Mouse (Mus musculus): ENCODE data around the gene Tekt1. TPM values are rescaled to one million over a fixed set of nuclear protein-coding genes. Genes with fewer than 3 reads are reported as not detected.

The Tekt1 gene
- polyA plus RNA-seq, 1 experiment from 2014 or later, result not detected

DNA sequence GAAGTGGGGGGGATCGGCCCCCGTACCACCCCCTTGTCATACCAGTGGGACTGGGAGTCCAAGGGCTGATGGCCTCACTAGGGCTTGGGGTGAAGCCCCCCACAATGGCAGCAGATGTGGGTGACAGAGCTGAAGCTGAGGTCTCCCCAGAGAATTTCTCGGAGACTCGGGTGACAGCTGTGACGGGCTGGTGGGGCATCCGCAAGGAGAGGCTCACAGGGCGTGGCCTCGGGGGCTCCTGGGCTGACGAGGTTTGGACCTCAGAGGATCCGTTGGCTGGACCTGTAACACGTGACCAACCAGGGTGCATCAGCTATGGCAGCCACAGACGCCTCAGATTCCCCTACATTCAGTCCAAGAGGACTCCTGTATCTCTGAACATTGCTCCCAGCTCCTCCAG is 40.7 kb upstream of the Tekt1 start:
- peaks cover 14% of the 10 kb centered on the region for H3K4me1 ChIP-seq (replicated peaks)
- ATAC-seq (ENCODE audit: low read depth) (no peak), DNase-seq (no peak)
- 70% methylated on average over 12 of the region's 12 CpGs for WGBS (ENCODE audit: insufficient replicate concordance)
- no peak overlapping the region for H3K9ac ChIP-seq
- H3K4me2 ChIP-seq, result no peak overlapping the region
- H3K27me3 ChIP-seq, result peaks cover 10% of the 10 kb centered on the region; the same call in 1 of the 2 replicates
- no peak overlapping the region for H3K27ac ChIP-seq
- H3K36me3 ChIP-seq, result no peaks in the 10 kb centered on the region
- no peak overlapping the region for H3K4me3 ChIP-seq (replicated peaks)
- H3K9me3 ChIP-seq (replicated peaks), result no peaks in the 10 kb centered on the region

DNA sequence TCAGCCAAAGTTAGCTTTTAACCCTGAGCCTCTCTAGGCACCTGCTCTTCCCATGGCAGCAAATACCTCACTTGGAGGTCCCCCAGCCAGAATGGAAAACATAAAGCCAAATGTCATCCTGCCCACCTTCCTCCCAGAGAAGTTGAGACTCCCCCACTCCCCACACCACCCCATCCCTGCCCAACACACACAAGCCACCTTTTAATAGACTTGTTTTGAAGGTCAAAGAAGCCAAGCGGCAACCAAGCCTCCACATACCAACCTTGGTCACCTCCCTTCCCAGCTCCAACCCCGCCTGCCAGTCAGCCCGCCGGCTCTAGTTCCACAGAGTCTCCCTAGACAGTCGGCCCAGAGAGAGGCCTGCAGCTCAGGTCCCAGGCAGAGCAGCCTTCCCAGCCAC is 39.8 kb upstream of the Tekt1 start:
- no peak overlapping the region for H3K4me2 ChIP-seq
- no peak for DNase-seq
- no peak for ATAC-seq (ENCODE audit: low read depth)
- peaks cover 10% of the 10 kb centered on the region; the same call in 1 of the 2 replicates for H3K27me3 ChIP-seq
- 70% methylated on average over 5 of the region's 5 CpGs for WGBS (ENCODE audit: insufficient replicate concordance)
- H3K36me3 ChIP-seq, result no peaks in the 10 kb centered on the region
- H3K4me1 ChIP-seq (replicated peaks), result peaks cover 11% of the 10 kb centered on the region
- no peak overlapping the region for H3K4me3 ChIP-seq (replicated peaks)
- H3K9ac ChIP-seq, result no peak overlapping the region
- H3K27ac ChIP-seq, result no peak overlapping the region
- H3K9me3 ChIP-seq (replicated peaks), result no peaks in the 10 kb centered on the region

DNA sequence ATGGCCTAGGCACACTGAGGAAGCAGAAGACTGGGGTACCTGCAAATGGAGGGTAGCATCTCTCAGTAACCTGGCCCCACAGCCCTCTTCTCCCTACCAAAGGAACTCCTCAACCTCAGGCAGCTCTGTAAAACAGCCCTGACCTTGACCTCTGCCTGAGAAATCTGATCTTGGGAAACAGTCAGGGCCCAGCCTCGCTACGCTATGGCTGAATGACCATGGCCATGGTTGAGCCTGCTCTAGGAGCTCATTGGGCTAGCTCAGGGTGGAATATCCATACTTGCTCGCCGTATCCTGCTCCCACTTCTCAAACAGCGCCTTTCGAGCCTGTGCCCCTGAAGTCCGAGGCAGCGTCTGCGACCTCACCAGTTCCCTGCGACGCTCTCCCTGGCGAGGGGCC is 38.8 kb upstream of the Tekt1 start:
- 83% methylated on average over 12 of the region's 12 CpGs for WGBS (ENCODE audit: insufficient replicate concordance)
- DNase-seq, result no peak
- H3K27me3 ChIP-seq, result 0 out of 2 replicates have a peak, but pooled peaks cover 6% of the 10 kb centered on the region
- ATAC-seq (ENCODE audit: low read depth), result no peak
- no peaks in the 10 kb centered on the region for H3K36me3 ChIP-seq
- peaks cover 10% of the 10 kb centered on the region; the same call in 1 of the 2 replicates for H3K4me1 ChIP-seq (replicated peaks)
- H3K9ac ChIP-seq, result no peak overlapping the region
- H3K4me3 ChIP-seq (replicated peaks), result no peak overlapping the region
- H3K27ac ChIP-seq, result no peak overlapping the region
- no peaks in the 10 kb centered on the region for H3K9me3 ChIP-seq (replicated peaks)
- no peak overlapping the region for H3K4me2 ChIP-seq

DNA sequence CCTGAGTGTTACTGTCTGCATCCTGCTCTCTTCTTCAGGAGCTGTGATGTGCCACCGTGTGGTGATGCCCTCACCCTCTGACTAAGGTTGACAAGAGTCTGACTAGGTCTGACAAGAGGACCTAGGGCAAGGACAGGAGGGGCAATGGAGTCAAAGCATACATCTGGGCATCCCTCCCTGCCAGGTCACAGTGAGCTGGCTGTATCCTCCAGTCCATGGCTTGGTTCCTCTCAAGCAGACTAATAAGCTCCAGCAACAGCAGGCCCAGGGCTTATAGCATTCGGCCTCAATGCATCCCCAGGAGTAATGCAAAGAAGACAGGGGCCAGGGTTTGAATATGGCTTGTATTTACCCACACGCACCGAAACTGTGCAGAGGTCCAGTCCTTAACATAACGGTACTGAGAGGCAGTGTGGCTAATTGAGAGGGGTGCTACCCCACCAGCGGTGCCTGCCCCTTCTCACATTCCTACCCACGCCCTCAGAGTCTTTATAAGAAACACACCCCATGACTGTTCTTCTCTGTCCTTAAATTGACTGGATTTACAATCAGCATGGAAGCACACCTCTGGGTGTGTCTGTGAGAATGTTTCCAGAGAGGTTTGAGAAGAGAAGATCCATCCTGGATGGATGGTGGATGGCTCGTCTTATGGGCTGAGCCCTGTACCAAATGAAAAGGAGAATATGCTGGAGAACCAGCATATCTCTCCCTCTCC is 35.7 kb upstream of the Tekt1 start:
- Histone ChIP-seq H3K4me2 (no peak overlapping the region), H3K9me3 (replicated peaks) (no peaks in the 10 kb centered on the region), H3K27me3 (no peaks in the 10 kb centered on the region), H3K4me1 (replicated peaks) (peaks cover 10% of the 10 kb centered on the region; the same call in 1 of the 2 replicates), H3K4me3 (replicated peaks) (no peak overlapping the region), H3K36me3 (no peaks in the 10 kb centered on the region), H3K27ac (no peak overlapping the region), H3K9ac (no peak overlapping the region)
- 73% methylated on average over 8 of the region's 8 CpGs for WGBS (ENCODE audit: insufficient replicate concordance)
- ATAC-seq (ENCODE audit: low read depth) (no peak), DNase-seq (no peak)

DNA sequence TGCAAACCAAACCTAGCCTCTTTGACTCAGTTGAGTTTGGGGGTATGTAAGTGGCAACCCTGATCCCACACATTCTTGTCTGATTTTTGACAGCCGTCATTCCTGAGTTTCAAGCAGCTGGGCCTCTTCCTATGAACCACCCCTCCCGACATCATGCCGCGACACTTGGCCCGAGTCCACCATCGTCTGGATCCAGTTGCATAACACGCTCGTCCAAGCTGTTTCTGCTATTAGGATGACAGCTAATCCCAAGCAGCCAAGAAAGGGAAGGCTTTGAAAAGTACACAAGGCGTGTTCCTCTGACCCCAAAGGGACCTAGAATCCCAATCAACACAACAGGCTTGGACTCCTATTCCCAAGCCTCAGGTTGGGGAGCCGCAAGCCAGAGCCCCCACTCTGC is 34.8 kb upstream of the Tekt1 start:
- Histone ChIP-seq H3K9ac (no peak overlapping the region), H3K36me3 (no peaks in the 10 kb centered on the region), H3K27me3 (no peaks in the 10 kb centered on the region), H3K9me3 (replicated peaks) (no peaks in the 10 kb centered on the region), H3K4me2 (no peak overlapping the region), H3K27ac (no peak overlapping the region), H3K4me1 (replicated peaks) (peaks cover 10% of the 10 kb centered on the region; the same call in 1 of the 2 replicates), H3K4me3 (replicated peaks) (no peak overlapping the region)
- ATAC-seq (ENCODE audit: low read depth) (no peak), DNase-seq (no peak)
- 66% methylated on average over 10 of the region's 10 CpGs for WGBS (ENCODE audit: insufficient replicate concordance)

DNA sequence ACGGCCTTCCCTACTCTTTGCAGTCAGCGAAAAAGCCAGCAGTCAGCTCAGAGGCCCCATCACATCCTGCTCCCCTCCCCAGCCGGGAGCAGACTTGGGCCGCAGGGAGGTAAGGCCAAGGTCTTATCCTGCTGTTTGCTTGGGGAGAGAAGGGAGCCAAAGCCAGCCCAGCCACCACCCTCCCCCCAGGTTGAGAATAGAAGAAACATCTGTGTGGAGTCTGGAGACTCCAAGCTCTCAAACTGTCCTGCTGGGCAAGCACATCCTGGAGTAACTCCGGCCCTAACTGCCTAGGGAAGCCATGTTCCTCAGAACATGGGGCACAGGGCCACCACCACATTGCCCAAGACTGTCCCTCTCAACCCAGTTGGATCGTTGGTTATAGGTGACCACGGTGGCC is 34.4 kb upstream of the Tekt1 start:
- no peaks in the 10 kb centered on the region for H3K27me3 ChIP-seq
- DNase-seq (no peak), ATAC-seq (ENCODE audit: low read depth) (no peak)
- no peak overlapping the region for H3K9ac ChIP-seq
- no peak overlapping the region for H3K4me3 ChIP-seq (replicated peaks)
- no peak overlapping the region for H3K27ac ChIP-seq
- H3K9me3 ChIP-seq (replicated peaks), result no peaks in the 10 kb centered on the region
- WGBS (ENCODE audit: insufficient replicate concordance), result 59% methylated on average over 7 of the region's 7 CpGs
- H3K4me2 ChIP-seq, result no peak overlapping the region
- peaks cover 10% of the 10 kb centered on the region; the same call in 1 of the 2 replicates for H3K4me1 ChIP-seq (replicated peaks)
- no peaks in the 10 kb centered on the region for H3K36me3 ChIP-seq

DNA sequence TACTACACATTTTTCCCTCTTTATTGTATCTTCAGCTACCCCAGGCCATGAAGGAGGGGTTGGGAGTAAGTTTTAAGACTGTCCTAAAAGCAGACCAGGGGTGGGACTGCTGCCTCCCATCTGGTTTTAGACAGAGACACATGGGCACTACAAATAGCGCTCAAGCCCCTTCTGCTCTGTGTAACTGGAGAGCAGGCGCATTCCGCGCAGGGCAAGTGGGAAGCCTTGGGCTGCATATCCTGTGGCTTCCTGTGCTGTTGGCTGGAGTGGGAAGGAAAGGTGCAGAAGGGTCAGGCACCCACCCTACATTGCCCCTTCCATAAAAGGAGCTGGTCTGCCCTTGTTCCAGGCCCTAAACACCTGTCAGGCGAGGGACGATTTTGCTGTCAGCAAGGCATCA is 33.4 kb upstream of the Tekt1 start:
- DNase-seq (no peak), ATAC-seq (ENCODE audit: low read depth) (no peak)
- H3K4me1 ChIP-seq (replicated peaks), result peaks cover 10% of the 10 kb centered on the region; the same call in 1 of the 2 replicates
- 77% methylated on average over 6 of the region's 6 CpGs for WGBS (ENCODE audit: insufficient replicate concordance)
- no peak overlapping the region for H3K4me2 ChIP-seq
- H3K9ac ChIP-seq, result no peak overlapping the region
- H3K4me3 ChIP-seq (replicated peaks), result no peak overlapping the region
- no peaks in the 10 kb centered on the region for H3K27me3 ChIP-seq
- H3K9me3 ChIP-seq (replicated peaks), result no peaks in the 10 kb centered on the region
- H3K36me3 ChIP-seq, result no peaks in the 10 kb centered on the region
- H3K27ac ChIP-seq, result no peak overlapping the region

DNA sequence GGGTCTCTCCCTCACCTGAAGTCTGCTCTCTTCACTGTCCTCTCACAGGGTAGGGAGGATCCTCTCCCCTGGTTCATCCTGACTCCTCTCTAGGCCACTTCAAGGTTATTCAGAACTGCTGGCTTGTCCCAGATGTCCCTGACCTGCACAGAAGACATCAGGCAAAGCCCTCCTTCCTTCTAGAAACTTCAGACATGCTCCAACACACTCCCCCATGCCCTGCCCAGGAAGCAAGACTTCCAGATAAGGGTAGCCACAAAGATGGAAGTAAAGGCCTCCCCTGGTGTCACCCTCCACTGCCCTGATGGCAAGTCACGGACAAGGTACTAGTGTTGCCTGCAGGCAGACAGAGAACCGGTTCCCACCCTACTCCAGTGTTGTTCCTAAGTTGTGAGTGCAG is 32.5 kb upstream of the Tekt1 start:
- H3K9me3 ChIP-seq (replicated peaks), result no peaks in the 10 kb centered on the region
- no peaks in the 10 kb centered on the region for H3K36me3 ChIP-seq
- H3K27me3 ChIP-seq, result no peaks in the 10 kb centered on the region
- ATAC-seq (ENCODE audit: low read depth), result no peak
- no peak overlapping the region for H3K4me2 ChIP-seq
- H3K9ac ChIP-seq, result no peak overlapping the region
- no peak for DNase-seq
- H3K27ac ChIP-seq, result no peak overlapping the region
- no peak overlapping the region for H3K4me3 ChIP-seq (replicated peaks)
- WGBS (ENCODE audit: insufficient replicate concordance), result 16% methylated on average over 2 of the region's 2 CpGs
- peaks cover 10% of the 10 kb centered on the region; the same call in 1 of the 2 replicates for H3K4me1 ChIP-seq (replicated peaks)

DNA sequence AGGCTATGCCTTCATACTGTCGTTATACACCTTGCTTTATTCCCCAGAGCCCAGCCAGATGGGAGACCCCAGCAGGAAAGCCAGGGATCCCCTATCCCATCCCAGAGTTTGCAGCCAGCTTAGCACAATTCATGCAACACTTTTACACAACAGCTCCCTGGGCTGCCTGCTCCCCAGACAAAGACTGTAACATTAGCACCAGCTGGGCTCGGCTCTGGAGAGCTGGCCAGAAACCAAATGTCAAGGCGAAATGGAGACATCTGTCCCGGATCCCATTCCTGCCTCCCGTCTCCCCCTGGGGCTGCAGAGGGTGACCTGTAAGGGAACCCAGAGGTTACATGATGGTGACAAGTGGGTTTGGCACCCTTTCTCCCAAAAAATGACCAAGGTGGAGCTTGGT is 31.4 kb upstream of the Tekt1 start:
- Histone ChIP-seq H3K27me3 (no peaks in the 10 kb centered on the region), H3K4me3 (replicated peaks) (no peak overlapping the region), H3K9ac (no peak overlapping the region), H3K4me2 (no peak overlapping the region), H3K27ac (no peak overlapping the region), H3K9me3 (replicated peaks) (no peaks in the 10 kb centered on the region), H3K36me3 (no peaks in the 10 kb centered on the region), H3K4me1 (replicated peaks) (peaks cover 10% of the 10 kb centered on the region; the same call in 1 of the 2 replicates)
- no peak for ATAC-seq (ENCODE audit: low read depth)
- DNase-seq, result no peak
- 65% methylated on average over 5 of the region's 5 CpGs for WGBS (ENCODE audit: insufficient replicate concordance)

DNA sequence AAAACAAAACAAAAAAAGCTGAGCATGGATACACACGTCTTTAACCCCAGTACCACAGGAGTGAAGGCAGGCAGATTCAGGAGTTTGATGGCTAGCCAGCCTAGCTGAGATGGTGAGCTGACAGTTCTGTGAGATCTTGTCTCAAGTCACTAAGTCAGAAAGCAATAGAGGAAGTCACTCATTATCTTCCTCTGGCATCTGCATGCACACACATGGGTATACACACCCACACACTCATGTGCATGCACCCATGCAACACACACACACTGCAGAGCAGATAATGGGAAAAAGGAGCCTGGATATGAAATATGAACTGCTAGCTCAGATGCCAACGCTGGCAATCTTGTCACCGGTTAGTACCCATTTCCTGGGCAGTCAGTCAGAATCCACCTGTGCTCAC is 31.0 kb upstream of the Tekt1 start:
- H3K36me3 ChIP-seq, result no peaks in the 10 kb centered on the region
- ATAC-seq (ENCODE audit: low read depth), result no peak
- WGBS (ENCODE audit: insufficient replicate concordance), result 58% methylated on average over 3 of the region's 3 CpGs

DNA sequence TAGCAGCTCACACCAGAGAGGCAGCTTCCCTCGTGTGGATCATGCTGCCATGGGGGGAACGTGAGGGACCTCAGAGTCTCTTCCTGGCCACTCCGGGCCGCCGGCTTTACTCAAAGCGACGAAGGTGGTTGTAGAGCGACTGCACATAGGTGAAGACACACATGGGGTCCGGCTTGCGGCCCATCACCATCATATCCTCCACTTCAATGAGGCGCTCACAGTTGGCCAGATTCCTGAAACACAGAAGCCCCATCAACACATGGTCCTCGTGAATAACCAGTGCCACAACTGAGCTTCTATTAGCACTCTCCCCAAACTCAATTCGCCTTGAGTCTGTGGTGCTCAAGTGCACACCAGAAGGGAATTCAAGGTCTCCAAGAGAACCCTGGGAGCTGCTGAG is 28.9 kb upstream of the Tekt1 start:
- no peaks in the 10 kb centered on the region for H3K36me3 ChIP-seq
- no peaks in the 10 kb centered on the region for H3K4me1 ChIP-seq (replicated peaks)
- H3K9me3 ChIP-seq (replicated peaks), result no peaks in the 10 kb centered on the region
- 79% methylated on average over 13 of the region's 13 CpGs for WGBS (ENCODE audit: insufficient replicate concordance)
- DNase-seq (no peak), ATAC-seq (ENCODE audit: low read depth) (no peak)
- no peaks in the 10 kb centered on the region for H3K27me3 ChIP-seq
- no peak overlapping the region for H3K4me3 ChIP-seq (replicated peaks)
- H3K9ac ChIP-seq, result no peak overlapping the region
- H3K27ac ChIP-seq, result no peak overlapping the region
- no peak overlapping the region for H3K4me2 ChIP-seq

More for the DNA sequence above, 31.0 kb upstream of the Tekt1 start:
- Histone ChIP-seq H3K27me3 (no peaks in the 10 kb centered on the region), H3K4me1 (replicated peaks) (peaks cover 10% of the 10 kb centered on the region; the same call in 1 of the 2 replicates), H3K4me3 (replicated peaks) (no peak overlapping the region), H3K27ac (no peak overlapping the region), H3K9me3 (replicated peaks) (no peaks in the 10 kb centered on the region), H3K9ac (no peak overlapping the region), H3K4me2 (no peak overlapping the region)
- DNase-seq, result no peak

All from liver, embryonic 13.5 days (tissue).